Mouse (Mus musculus) embryonic facial prominence, embryonic 11.5 days (tissue): Measurements from ENCODE around the gene Cdv3. TPM values are rescaled to one million over a fixed set of nuclear protein-coding genes. Genes with fewer than 3 reads are reported as not detected.

Source experiments
- ATAC-seq: fragments of 200-750 bp; cut with Nextera tagmentation; replicated peaks from 2 replicates; pipeline ENCODE4 v1.8.0; 2017; ENCODE audit warnings: low read depth; ENCODE audit not compliant: insufficient number of reproducible peaks, low FRiP score, low TSS enrichment
- DNase-seq: peaks from one replicate; pipeline ENCODE4 v3.0.0-alpha.2; 2015; ENCODE audit warnings: low spot score
- H3K27ac ChIP-seq: fragments of 300-500 bp; sonication (generic); replicated peaks from 2 replicates; pipeline ENCODE4 v1.5.1; 2014; ENCODE audit warnings: mild to moderate bottlenecking, low read depth, low read length, control low read depth
- H3K27me3 ChIP-seq: fragments of 300-500 bp; sonication (generic); 2 replicates; pipeline ENCODE4 v1.6.1; 2014; ENCODE audit warnings: mild to moderate bottlenecking, low read length, moderate library complexity, mixed read lengths; ENCODE audit not compliant: control insufficient read depth, insufficient read depth
- H3K36me3 ChIP-seq: fragments of 300-500 bp; sonication (generic); replicated peaks from 2 replicates; pipeline ENCODE4 v1.6.1; 2014; ENCODE audit warnings: low read depth, mild to moderate bottlenecking, low read length, moderate library complexity, mixed read lengths; ENCODE audit not compliant: control insufficient read depth, insufficient read depth
- H3K4me1 ChIP-seq: fragments of 300-500 bp; sonication (generic); 2 replicates; pipeline ENCODE4 v1.6.1; 2014; ENCODE audit warnings: low read length, mixed read lengths; ENCODE audit not compliant: control insufficient read depth, insufficient read depth
- H3K4me2 ChIP-seq: fragments of 300-500 bp; sonication (generic); 2 replicates; pipeline ENCODE4 v1.6.1; 2014; ENCODE audit warnings: low read depth, mild to moderate bottlenecking, control low read depth, low read length, moderate library complexity
- H3K4me3 ChIP-seq: fragments of 300-500 bp; sonication (generic); 2 replicates; pipeline ENCODE4 v1.5.1; 2014; ENCODE audit warnings: low read depth, low read length, control low read depth
- H3K9ac ChIP-seq: fragments of 300-500 bp; sonication (generic); replicated peaks from 2 replicates; pipeline ENCODE4 v1.6.1; 2014; ENCODE audit warnings: mild to moderate bottlenecking, control low read depth, low read length
- H3K9me3 ChIP-seq: fragments of 300-500 bp; sonication (generic); replicated peaks from 2 replicates; pipeline ENCODE4 v1.6.1; 2016; ENCODE audit warnings: mild to moderate bottlenecking, low read length, inconsistent platforms, mixed read lengths; ENCODE audit not compliant: control insufficient read depth
- WGBS: fragments of 180-500 bp; shearing (Covaris S2); extraction: QIAGEN DNeasy Blood & Tissue Kit; methylation state at CpG from one replicate; pipeline ENCODE4 v1.1.7; 2014; 5-methylcytosine and 5-hydroxymethylcytosine counted together
- polyA plus RNA-seq: library from polyadenylated mRNA; unstranded; fragments of >200 nt; fragmentation: Nextera tagmentation; extraction: Ambion mirVana; gene quantifications from 2 replicates; pipeline ENCODE4 v1.2.1, GENCODE M21; 2014

The Cdv3 gene
- polyA plus RNA-seq, result 142 and 147 TPM in 2 replicates

GRCm38 (mm10) chr9:103365290-103366247 is at the start of gene Cdv3:
Cdv3 (minus strand) TSS chr9:103365840.
- WGBS, result under 1% methylated on average over 66 of the region's 95 CpGs

GRCm38 (mm10) chr9:103413457-103413856 is 47.8 kb upstream of the Cdv3 start:
- H3K4me2 ChIP-seq, result no peak overlapping the region
- no peak overlapping the region for H3K27ac ChIP-seq
- H3K4me1 ChIP-seq, result peaks cover 3% of the 10 kb centered on the region; the same call in 1 of the 2 replicates
- 30% methylated on average over 9 of the region's 9 CpGs for WGBS
- no peak overlapping the region for H3K9ac ChIP-seq
- H3K36me3 ChIP-seq, result no peaks in the 10 kb centered on the region
- DNase-seq (peak; percentile 45), ATAC-seq (no peak)
- H3K4me3 ChIP-seq, result no peak overlapping the region
- H3K9me3 ChIP-seq, result no peaks in the 10 kb centered on the region
- no peaks in the 10 kb centered on the region for H3K27me3 ChIP-seq

More at GRCm38 (mm10) chr9:103365290-103366247, at the start of gene Cdv3:
- H3K9me3 ChIP-seq, result no peaks in the 10 kb centered on the region
- ATAC-seq (peak; percentile 94), DNase-seq (peak; percentile 100)
- peak within 1 kb of the TSS; percentile 78 for H3K4me2 ChIP-seq
- peaks cover under 1% of the 10 kb centered on the region; the same call in 1 of the 2 replicates for H3K36me3 ChIP-seq
- H3K4me3 ChIP-seq, result peak within 1 kb of the TSS; percentile 91
- peak within 1 kb of the TSS; percentile 95 for H3K9ac ChIP-seq
- H3K4me1 ChIP-seq, result peaks cover 3% of the 10 kb centered on the region
- H3K27ac ChIP-seq, result peak within 1 kb of the TSS; percentile 96
- H3K27me3 ChIP-seq, result no peaks in the 10 kb centered on the region

GRCm38 (mm10) chr9:103409119-103409518 is 43.5 kb upstream of the Cdv3 start:
- H3K9me3 ChIP-seq, result no peaks in the 10 kb centered on the region
- no peak overlapping the region for H3K27ac ChIP-seq
- no peak overlapping the region for H3K4me3 ChIP-seq
- ATAC-seq (no peak), DNase-seq (no peak)
- H3K36me3 ChIP-seq, result no peaks in the 10 kb centered on the region
- WGBS, result 87% methylated on average over 2 of the region's 2 CpGs
- H3K4me2 ChIP-seq, result no peak overlapping the region
- H3K9ac ChIP-seq, result no peak overlapping the region
- H3K4me1 ChIP-seq, result peaks cover 3% of the 10 kb centered on the region; the same call in 1 of the 2 replicates
- H3K27me3 ChIP-seq, result no peaks in the 10 kb centered on the region

GRCm38 (mm10) chr9:103408136-103408777 is 42.6 kb upstream of the Cdv3 start:
- DNase-seq (no peak), ATAC-seq (no peak)
- Histone ChIP-seq H3K27ac (no peak overlapping the region), H3K4me1 (peaks cover 3% of the 10 kb centered on the region; the same call in 1 of the 2 replicates), H3K27me3 (no peaks in the 10 kb centered on the region), H3K4me2 (no peak overlapping the region), H3K4me3 (no peak overlapping the region), H3K9me3 (no peaks in the 10 kb centered on the region), H3K9ac (no peak overlapping the region), H3K36me3 (no peaks in the 10 kb centered on the region)
- WGBS, result 72% methylated on average over 4 of the region's 4 CpGs

DNA sequence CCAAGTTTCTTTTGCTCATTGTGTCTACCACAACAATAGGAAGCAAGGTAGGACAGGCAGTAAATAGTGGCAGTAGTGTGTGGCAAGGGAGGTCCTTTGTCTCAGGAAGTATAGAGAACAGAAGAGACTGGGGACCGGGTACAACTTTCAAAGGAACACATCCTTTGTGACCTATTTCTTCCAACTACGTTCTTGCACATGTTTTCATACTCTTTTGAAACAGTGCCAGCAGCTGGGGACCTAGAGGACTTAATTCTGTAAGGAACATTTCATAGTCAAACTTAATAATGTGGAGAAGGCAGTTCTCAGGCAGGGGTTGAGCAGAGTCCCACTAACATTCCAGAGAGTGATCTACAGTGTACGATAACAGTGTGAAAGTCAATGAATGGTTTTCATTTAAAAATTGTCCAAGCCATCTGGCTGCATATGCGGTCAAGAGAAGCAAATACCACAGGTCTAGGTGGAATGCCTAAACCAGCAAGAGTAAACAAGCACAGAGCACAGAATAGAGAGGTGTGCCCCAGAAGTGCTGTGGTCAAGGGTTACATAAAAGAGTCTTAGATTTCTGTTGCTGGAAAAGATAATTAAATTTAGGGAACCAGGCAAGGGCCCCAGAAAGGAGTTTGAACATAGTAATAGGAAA is 37.8 kb upstream of the Cdv3 start:
- 59% methylated on average over 4 of the region's 4 CpGs for WGBS
- Histone ChIP-seq H3K27me3 (no peaks in the 10 kb centered on the region), H3K9ac (no peak overlapping the region), H3K36me3 (no peaks in the 10 kb centered on the region), H3K4me3 (no peak overlapping the region), H3K9me3 (peaks cover 3% of the 10 kb centered on the region; the same call in 1 of the 2 replicates), H3K27ac (no peak overlapping the region), H3K4me2 (no peak overlapping the region), H3K4me1 (no peaks in the 10 kb centered on the region)
- ATAC-seq (no peak), DNase-seq (no peak)

- H3K27me3 ChIP-seq, result no peaks in the 10 kb centered on the region
- peaks cover 3% of the 10 kb centered on the region; the same call in 1 of the 2 replicates for H3K9me3 ChIP-seq
- DNase-seq, result no peak
- H3K27ac ChIP-seq, result no peak overlapping the region
- no peak for ATAC-seq
- H3K4me3 ChIP-seq, result no peak overlapping the region
- no peaks in the 10 kb centered on the region for H3K36me3 ChIP-seq
- H3K4me2 ChIP-seq, result no peak overlapping the region
- H3K9ac ChIP-seq, result no peak overlapping the region
- 83% methylated on average over 21 of the region's 21 CpGs for WGBS
- no peaks in the 10 kb centered on the region for H3K4me1 ChIP-seq
Observed at GRCm38 (mm10) chr9:103398509-103399157, 33.0 kb upstream of the Cdv3 start.

DNA sequence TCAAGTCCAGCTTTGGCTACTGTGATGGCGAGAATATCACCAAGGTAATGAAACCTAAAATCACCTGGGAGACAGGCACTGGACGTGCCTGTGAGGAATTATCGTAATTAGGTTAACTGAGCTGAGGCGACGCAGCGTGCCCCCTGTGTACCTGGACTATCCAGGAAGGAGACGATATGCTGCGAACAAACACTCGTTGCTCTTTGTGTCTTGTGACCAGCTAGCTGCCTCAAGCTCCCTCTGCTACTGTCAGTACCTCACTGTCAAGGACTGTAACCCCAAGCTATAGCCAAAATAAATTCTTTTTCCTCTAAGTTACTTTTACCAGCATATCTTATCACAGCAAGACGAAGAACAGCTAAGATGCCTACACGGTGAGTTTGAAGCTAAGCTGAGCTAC is 27.6 kb upstream of the Cdv3 start:
- DNase-seq (no peak), ATAC-seq (no peak)
- Histone ChIP-seq H3K27me3 (no peaks in the 10 kb centered on the region), H3K4me2 (no peak overlapping the region), H3K9me3 (no peaks in the 10 kb centered on the region), H3K4me3 (no peak overlapping the region), H3K4me1 (no peaks in the 10 kb centered on the region), H3K36me3 (no peaks in the 10 kb centered on the region), H3K27ac (no peak overlapping the region), H3K9ac (no peak overlapping the region)
- WGBS, result 81% methylated on average over 11 of the region's 11 CpGs
